Mouse (Mus musculus) neural tube, embryonic 12.5 days (tissue): ENCODE data around the gene Plpp6. TPM values are rescaled to one million over a fixed set of nuclear protein-coding genes. Genes with fewer than 3 reads are reported as not detected.

Experiments
- ATAC-seq: fragments of 200-750 bp; cut with Nextera tagmentation; 2 replicates; pipeline ENCODE4 v1.8.0; 2017; ENCODE audit warnings: low read depth, mild to moderate bottlenecking, moderate TSS enrichment, moderate library complexity; ENCODE audit not compliant: low FRiP score
- H3K27ac ChIP-seq: fragments of 300-500 bp; sonication (generic); 2 replicates; pipeline ENCODE4 v1.5.1; 2016
- H3K27me3 ChIP-seq: fragments of 300-500 bp; sonication (generic); replicated peaks from 2 replicates; pipeline ENCODE4 v1.6.1; 2016; ENCODE audit warnings: mild to moderate bottlenecking
- H3K36me3 ChIP-seq: fragments of 300-500 bp; sonication (generic); 2 replicates; pipeline ENCODE4 v1.6.1; 2016; ENCODE audit warnings: mild to moderate bottlenecking
- H3K4me1 ChIP-seq: fragments of 300-500 bp; sonication (generic); 2 replicates; pipeline ENCODE4 v1.6.1; 2016
- H3K4me2 ChIP-seq: fragments of 300-500 bp; sonication (generic); replicated peaks from 2 replicates; pipeline ENCODE4 v1.6.1; 2016; ENCODE audit warnings: mild to moderate bottlenecking
- H3K4me3 ChIP-seq: fragments of 300-500 bp; sonication (generic); 2 replicates; pipeline ENCODE4 v1.5.1; 2016
- H3K9ac ChIP-seq: fragments of 300-500 bp; sonication (generic); 2 replicates; pipeline ENCODE4 v1.6.1; 2016; ENCODE audit warnings: mild to moderate bottlenecking
- H3K9me3 ChIP-seq: fragments of 300-500 bp; sonication (generic); 2 replicates; pipeline ENCODE4 v1.6.1; 2016; ENCODE audit warnings: mild to moderate bottlenecking
- WGBS: fragments of 180-500 bp; shearing (Covaris S2); methylation state at CpG from one replicate; pipeline ENCODE4 v1.1.7; 2016; 5-methylcytosine and 5-hydroxymethylcytosine counted together
- polyA plus RNA-seq: library from polyadenylated mRNA; unstranded; fragments of >200 nt; fragmentation: Nextera tagmentation; extraction: Ambion mirVana; gene quantifications from 2 replicates; pipeline ENCODE4 v1.2.1, GENCODE M21; 2016

The Plpp6 gene
- polyA plus RNA-seq, 1 experiment from 2014 or later = 10.7 TPM

DNA sequence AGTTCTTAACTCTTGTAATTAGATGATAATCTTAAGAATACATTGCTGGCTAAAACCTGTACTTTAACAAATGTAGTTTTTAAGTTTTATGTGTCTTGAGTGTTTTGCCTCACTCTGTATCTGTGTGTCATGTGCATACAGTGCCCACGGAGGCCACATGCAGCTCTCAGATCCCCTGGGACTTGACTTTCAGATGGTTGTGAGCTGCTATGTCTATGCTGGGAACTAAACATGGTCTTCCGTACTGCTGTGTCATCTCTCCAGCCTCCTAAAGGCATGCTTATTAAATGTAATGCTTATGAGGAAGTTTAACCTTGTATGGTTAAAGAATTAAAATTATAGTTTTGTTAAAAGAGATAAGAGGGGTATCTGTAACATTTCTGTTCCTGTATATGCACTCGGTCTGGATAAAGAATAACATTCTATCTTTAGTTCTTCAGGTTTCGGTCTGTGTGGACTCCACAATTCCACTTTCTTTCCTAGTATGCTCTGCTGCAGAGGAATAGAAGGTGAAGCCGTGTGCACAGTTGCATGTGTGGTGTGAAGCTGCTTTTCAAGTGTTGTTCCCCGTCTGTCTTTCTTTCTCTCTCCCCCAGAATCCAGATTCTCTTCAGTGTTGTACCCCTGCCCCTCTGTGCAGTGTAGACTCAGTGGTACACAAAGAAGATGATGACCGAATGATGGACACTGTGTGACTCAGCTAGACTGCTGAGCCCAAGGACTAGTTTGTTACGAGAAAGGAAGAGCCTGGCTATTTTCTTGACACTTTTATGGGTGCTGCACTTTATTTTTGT is 51.9 kb downstream of the Plpp6 start:
- no peak overlapping the region for H3K4me3 ChIP-seq
- H3K4me1 ChIP-seq = no peaks in the 10 kb centered on the region
- H3K9me3 ChIP-seq = no peaks in the 10 kb centered on the region
- no peaks in the 10 kb centered on the region for H3K27me3 ChIP-seq
- H3K36me3 ChIP-seq = peaks cover 63% of the 10 kb centered on the region
- 81% methylated on average over 8 of the region's 8 CpGs for WGBS
- H3K4me2 ChIP-seq = no peak overlapping the region
- H3K9ac ChIP-seq = no peak overlapping the region
- no peak for ATAC-seq
- no peak overlapping the region for H3K27ac ChIP-seq

DNA sequence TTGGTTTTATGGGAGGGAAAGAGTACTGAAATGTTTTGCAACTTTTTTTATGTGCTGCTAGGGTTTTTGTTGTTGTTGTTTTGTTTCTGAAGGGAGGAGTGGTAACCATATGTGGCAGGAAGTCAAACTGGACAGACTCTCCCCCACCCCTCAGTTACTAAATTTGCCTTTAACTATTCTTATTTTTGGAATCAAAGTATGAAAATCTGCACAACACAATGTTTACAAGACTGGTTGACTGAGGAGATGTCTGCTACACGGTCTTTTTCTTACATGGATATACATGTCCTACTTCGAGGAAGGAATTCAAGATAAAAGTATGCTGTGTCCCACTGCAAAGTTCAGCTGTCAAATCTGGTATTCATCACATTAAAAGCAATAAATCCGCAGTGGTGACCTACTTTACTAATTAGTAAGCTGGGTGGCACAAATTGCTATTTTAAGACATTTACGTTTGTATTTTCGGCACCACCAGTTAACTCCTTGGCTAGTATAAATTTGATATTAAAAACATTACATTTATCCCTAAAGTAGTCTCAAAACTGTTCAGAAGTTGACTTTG is 52.5 kb downstream of the Plpp6 start:
- 86% methylated on average over 5 of the region's 5 CpGs for WGBS
- H3K36me3 ChIP-seq = peaks cover 60% of the 10 kb centered on the region
- H3K9me3 ChIP-seq = no peaks in the 10 kb centered on the region
- H3K27me3 ChIP-seq = no peaks in the 10 kb centered on the region
- H3K9ac ChIP-seq = no peak overlapping the region
- H3K4me1 ChIP-seq = no peaks in the 10 kb centered on the region
- no peak overlapping the region for H3K4me3 ChIP-seq
- no peak overlapping the region for H3K27ac ChIP-seq
- no peak overlapping the region for H3K4me2 ChIP-seq
- ATAC-seq = no peak

Other genes starting within 250 kb of the Plpp6 start
- gene Slc1a1, start 128.9 kb upstream of the Plpp6 start, polyA plus RNA-seq = 11.4 and 12.0 TPM in 2 replicates
- gene 4430402I18Rik, start 3.8 kb downstream of the Plpp6 start, polyA plus RNA-seq = 0.33 and 0.39 TPM in 2 replicates
- 55.4 and 57.7 TPM in 2 replicates for gene Cdc37l1, start 26.4 kb downstream of the Plpp6 start, polyA plus RNA-seq
- gene Ak3, start 84.0 kb downstream of the Plpp6 start, polyA plus RNA-seq = 65.1 and 66.3 TPM in 2 replicates
- gene Rcl1, start 137.4 kb downstream of the Plpp6 start, polyA plus RNA-seq = 36.2 and 38.4 TPM in 2 replicates